ENCODE assay signal across 7 mouse cellular contexts in genomic region chr6:99385059-99385604, GRCm38 (mm10).
DNase-seq lines count a peak whose midpoint lies in the region; ATAC-seq and TF ChIP-seq lines count a peak whose summit lies in the region.

No protein-coding gene starts in this region.

- no peak for TF ChIP-seq EP300 in stomach, postnatal 0 days (optimal IDR thresholded peaks at IDR 0.05)

- peak; percentile 56 for TF ChIP-seq CTCF in liver, adult 2 months (IDR thresholded peaks at IDR 0.05; ENCODE audit: low read depth, low read length)
- TF ChIP-seq CTCF in bone marrow, adult 2 months (IDR thresholded peaks at IDR 0.05; ENCODE audit: control insufficient read depth, insufficient read depth, low read length): peak; percentile 63
- peak; percentile 72 for TF ChIP-seq CTCF in stomach, postnatal 0 days (IDR thresholded peaks at IDR 0.05; ENCODE audit: low read depth)

- no peaks in the 10 kb centered on the region for H3K9me3 ChIP-seq in liver, embryonic 12.5 days (replicated peaks)
- no peaks in the 10 kb centered on the region for H3K9me3 ChIP-seq in stomach, postnatal 0 days (ENCODE audit: control insufficient read depth, low read length)
- H3K9me3 ChIP-seq in hindbrain, embryonic 11.5 days (ENCODE audit: control insufficient read depth, low read length): no peaks in the 10 kb centered on the region

- no peak for TF ChIP-seq POLR2A in liver, adult 2 months (IDR thresholded peaks at IDR 0.05; ENCODE audit: extremely low read depth, insufficient read depth, low read length)
- no peak for TF ChIP-seq POLR2A in bone marrow, adult 2 months (IDR thresholded peaks at IDR 0.05; ENCODE audit: borderline replicate concordance, control insufficient read depth, low read depth, low read length)

- H3K4me3 ChIP-seq in liver, adult 2 months (ENCODE audit: insufficient read depth, low read depth, low read length): no peak overlapping the region
- no peak overlapping the region for H3K4me3 ChIP-seq in liver, embryonic 12.5 days
- H3K4me3 ChIP-seq in bone marrow, adult 2 months (replicated peaks; ENCODE audit: control insufficient read depth, low read depth, low read length): no peak overlapping the region
- no peak overlapping the region for H3K4me3 ChIP-seq in stomach, postnatal 0 days (ENCODE audit: low read depth, low read length)
- no peak overlapping the region for H3K4me3 ChIP-seq in hindbrain, embryonic 11.5 days (ENCODE audit: low read depth, low read length)

- no peak for ATAC-seq in liver, embryonic 12.5 days
- ATAC-seq in stomach, postnatal 0 days (ENCODE audit: low FRiP score, low TSS enrichment): no peak
- ATAC-seq in hindbrain, embryonic 11.5 days (ENCODE audit: low FRiP score): no peak

- DNase-seq in liver, adult 2 months (ENCODE audit: extremely low read depth, low read depth, low spot score): no peak
- DNase-seq in kidney, adult 9 months: peak; percentile 24
- peak; percentile 29 for DNase-seq in stomach, postnatal 0 days (ENCODE audit: low spot score)
- DNase-seq in hindbrain, embryonic 11.5 days (ENCODE audit: low spot score): no peak
- no peak for DNase-seq in layer of hippocampus, adult 8-10 months (ENCODE audit: low spot score in 2 of 2)

- H3K36me3 ChIP-seq in liver, adult 2 months (ENCODE audit: control insufficient read depth, insufficient read depth, low read length): no peaks in the 10 kb centered on the region
- no peaks in the 10 kb centered on the region; the same call in 1 of the 2 replicates for H3K36me3 ChIP-seq in liver, embryonic 12.5 days
- H3K36me3 ChIP-seq in stomach, postnatal 0 days (ENCODE audit: control insufficient read depth, insufficient read depth, low read length): no peaks in the 10 kb centered on the region
- no peaks in the 10 kb centered on the region for H3K36me3 ChIP-seq in hindbrain, embryonic 11.5 days (ENCODE audit: control insufficient read depth, insufficient read depth, low read length)

- no peak overlapping the region for H3K27ac ChIP-seq in liver, adult 2 months (replicated peaks; ENCODE audit: insufficient read depth, low read depth, low read length)
- H3K27ac ChIP-seq in liver, embryonic 12.5 days: no peak overlapping the region
- peak overlapping the region; percentile 24; the same call in 1 of the 2 replicates for H3K27ac ChIP-seq in bone marrow, adult 2 months (ENCODE audit: control insufficient read depth, insufficient read depth, low read depth, low read length, poor library complexity)
- H3K27ac ChIP-seq in stomach, postnatal 0 days (replicated peaks): no peak overlapping the region
- H3K27ac ChIP-seq in hindbrain, embryonic 11.5 days (ENCODE audit: low read depth, low read length): no peak overlapping the region

- H3K4me2 ChIP-seq in liver, embryonic 12.5 days: no peak overlapping the region
- H3K4me2 ChIP-seq in stomach, postnatal 0 days (replicated peaks; ENCODE audit: low read depth): no peak overlapping the region
- no peak overlapping the region for H3K4me2 ChIP-seq in hindbrain, embryonic 11.5 days (replicated peaks; ENCODE audit: low read depth, low read length)

- WGBS in liver, adult 2 months: 90% methylated on average over 2 of the region's 2 CpGs
- WGBS in liver, embryonic 12.5 days (ENCODE audit: insufficient replicate concordance): 72% methylated on average over 2 of the region's 2 CpGs
- 42% methylated on average over 2 of the region's 2 CpGs for WGBS in bone marrow, adult 2 months
- 71% methylated on average over 2 of the region's 2 CpGs for WGBS in stomach, postnatal 0 days
- 91% methylated on average over 2 of the region's 2 CpGs for WGBS in hindbrain, embryonic 11.5 days

- H3K4me1 ChIP-seq in liver, adult 2 months (ENCODE audit: control insufficient read depth, insufficient read depth, low read length): no peaks in the 10 kb centered on the region
- H3K4me1 ChIP-seq in liver, embryonic 12.5 days: peaks cover 30% of the 10 kb centered on the region
- peaks cover 10% of the 10 kb centered on the region; the same call in 1 of the 2 replicates for H3K4me1 ChIP-seq in bone marrow, adult 2 months (ENCODE audit: control insufficient read depth, insufficient read depth, low read length)
- H3K4me1 ChIP-seq in stomach, postnatal 0 days (replicated peaks; ENCODE audit: control insufficient read depth, insufficient read depth): no peaks in the 10 kb centered on the region
- no peaks in the 10 kb centered on the region for H3K4me1 ChIP-seq in hindbrain, embryonic 11.5 days (replicated peaks; ENCODE audit: control insufficient read depth, insufficient read depth, low read length)

- H3K9ac ChIP-seq in liver, adult 2 months (ENCODE audit: low read depth, low read length): no peak overlapping the region
- no peak overlapping the region for H3K9ac ChIP-seq in liver, embryonic 12.5 days
- H3K9ac ChIP-seq in stomach, postnatal 0 days (ENCODE audit: low read length): no peak overlapping the region
- no peak overlapping the region for H3K9ac ChIP-seq in hindbrain, embryonic 11.5 days (ENCODE audit: low read depth, low read length)

- H3K79me2 ChIP-seq in liver, adult 2 months (ENCODE audit: control insufficient read depth, insufficient read depth, low read length): no peaks in the 10 kb centered on the region; the same call in 1 of the 2 replicates

- no peaks in the 10 kb centered on the region for H3K27me3 ChIP-seq in liver, adult 2 months (ENCODE audit: control insufficient read depth, insufficient read depth, low read length)
- H3K27me3 ChIP-seq in liver, embryonic 12.5 days (replicated peaks): no peaks in the 10 kb centered on the region
- H3K27me3 ChIP-seq in stomach, postnatal 0 days (ENCODE audit: control insufficient read depth, insufficient read depth, low read length): no peaks in the 10 kb centered on the region
- no peaks in the 10 kb centered on the region for H3K27me3 ChIP-seq in hindbrain, embryonic 11.5 days (ENCODE audit: control insufficient read depth, insufficient read depth, low read length)

Comparison
In these comparisons a context has a peak if more than half of its experiments do, and no peak if none do; other contexts are left out.
1. DNase-seq: peak in kidney, adult 9 months (single experiment) and stomach, postnatal 0 days (single experiment); none in liver, adult 2 months (single experiment), hindbrain, embryonic 11.5 days (single experiment) and layer of hippocampus, adult 8-10 months (0 of 2).
2. Peak in every context shown above with its lines, with median percentiles within 50 percentile points of each other: CTCF ChIP-seq.